Mouse (Mus musculus) CH12.LX (cell line): Measurements from ENCODE around the gene Stk10. TPM values are rescaled to one million over a fixed set of nuclear protein-coding genes. Genes with fewer than 3 reads are reported as not detected.

Source experiments
- DNase-seq: peaks from one replicate; pipeline ENCODE4 v3.0.0-alpha.2; 2013; ENCODE audit errors: extremely low read depth
- H3K27ac ChIP-seq: 2 replicates; pipeline ENCODE4 v1.5.1; 2012; ENCODE audit warnings: low read depth, mild to moderate bottlenecking, control low read depth, moderate library complexity; ENCODE audit not compliant: insufficient read depth
- H3K27me3 ChIP-seq: replicated peaks from 2 replicates; pipeline ENCODE3; 2012; ENCODE audit warnings: inconsistent platforms
- H3K36me3 ChIP-seq, 2 experiments: replicated peaks in 1 of 2; 2 replicates each; pipeline versions ENCODE3 to v1.6.1; 2012; ENCODE audit warnings: inconsistent platforms in 1 of 2, low read length in 1 of 2, mild to moderate bottlenecking in 1 of 2, mixed read lengths in 1 of 2, moderate library complexity in 1 of 2; ENCODE audit not compliant: control insufficient read depth in 1 of 2, insufficient read depth in 1 of 2
- H3K4me1 ChIP-seq, 2 experiments: 2 replicates each; pipeline ENCODE4 v1.6.1; 2012; ENCODE audit warnings: inconsistent platforms in 1 of 2, moderate library complexity in 1 of 2; ENCODE audit not compliant: insufficient read depth in 2 of 2, control insufficient read depth in 1 of 2
- H3K4me2 ChIP-seq: 2 replicates; pipeline ENCODE4 v1.6.1; 2012; ENCODE audit warnings: low read depth, mild to moderate bottlenecking, control low read depth; ENCODE audit not compliant: poor library complexity, insufficient read depth, severe bottlenecking
- H3K4me3 ChIP-seq, 3 experiments: fragments of 150-350 bp in 1 of 3; sonication (generic) in 1 of 3; replicated peaks in 1 of 3; 2 replicates each; pipeline versions ENCODE3 to v1.5.1; 2011 to 2012; ENCODE audit warnings: low read depth in 2 of 3, low read length in 2 of 3, mild to moderate bottlenecking in 2 of 3, moderate library complexity in 2 of 3, control low read depth in 1 of 3, improper control_type of control experiment in 1 of 3, inconsistent platforms in 1 of 3, mixed read lengths in 1 of 3; ENCODE audit not compliant: poor library complexity in 1 of 3
- H3K79me2 ChIP-seq: replicated peaks from 2 replicates; pipeline ENCODE4 v1.6.1; 2012; ENCODE audit warnings: mild to moderate bottlenecking, moderate library complexity; ENCODE audit not compliant: control insufficient read depth, poor library complexity, insufficient read depth, severe bottlenecking; ENCODE audit errors: extremely low read depth
- H3K9ac ChIP-seq: 2 replicates; pipeline ENCODE4 v1.6.1; 2012; ENCODE audit warnings: low read depth, mild to moderate bottlenecking, control low read depth, moderate library complexity; ENCODE audit not compliant: insufficient read depth
- H3K9me3 ChIP-seq: replicated peaks from 2 replicates; pipeline ENCODE3; 2012; ENCODE audit warnings: low read length, inconsistent platforms, mixed read lengths
- BHLHE40 ChIP-seq: IDR thresholded peaks from 2 replicates; pipeline ENCODE4 v1.6.1; 2011; ENCODE audit warnings: mild to moderate bottlenecking, low read depth, low read length, improper control_type of control experiment
- CHD2 ChIP-seq: IDR thresholded peaks from 2 replicates; pipeline ENCODE4 v1.6.1; 2011; ENCODE audit warnings: low read length, improper control_type of control experiment
- EP300 ChIP-seq: IDR thresholded peaks from 2 replicates; pipeline ENCODE4 v1.6.1; 2011; ENCODE audit warnings: low read length, improper control_type of control experiment
- ETS1 ChIP-seq: conservative IDR thresholded peaks from 2 replicates; pipeline ENCODE4 v1.6.1; 2012; ENCODE audit warnings: low read depth, mild to moderate bottlenecking, inconsistent platforms, low read length, improper control_type of control experiment, moderate library complexity
- GABPA ChIP-seq: IDR thresholded peaks from 2 replicates; pipeline ENCODE4 v1.6.1; 2012; ENCODE audit warnings: low read depth, low read length, improper control_type of control experiment, inconsistent platforms; ENCODE audit not compliant: insufficient replicate concordance
- HCFC1 ChIP-seq: IDR thresholded peaks from 2 replicates; pipeline ENCODE4 v1.6.1; 2012; ENCODE audit warnings: low read depth, mild to moderate bottlenecking, inconsistent platforms, low read length, improper control_type of control experiment
- IRF4 ChIP-seq: IDR thresholded peaks from 2 replicates; pipeline ENCODE4 v1.6.1; 2014; ENCODE audit warnings: low read depth, mild to moderate bottlenecking, inconsistent platforms, low read length, improper control_type of control experiment
- JUN ChIP-seq: IDR thresholded peaks from 2 replicates; pipeline ENCODE4 v1.6.1; 2011; ENCODE audit warnings: low read depth, mild to moderate bottlenecking, low read length, improper control_type of control experiment, moderate library complexity; ENCODE audit not compliant: insufficient read depth
- JUND ChIP-seq: conservative IDR thresholded peaks from 2 replicates; pipeline ENCODE4 v1.6.1; 2011; ENCODE audit warnings: low read depth, low read length, improper control_type of control experiment
- MAFK ChIP-seq: IDR thresholded peaks from 2 replicates; pipeline ENCODE4 v1.6.1; 2011; ENCODE audit warnings: low read length, improper control_type of control experiment; ENCODE audit not compliant: insufficient replicate concordance
- MAX ChIP-seq: IDR thresholded peaks from 2 replicates; pipeline ENCODE4 v1.6.1; 2011; ENCODE audit warnings: low read length, improper control_type of control experiment
- MEF2A ChIP-seq: IDR thresholded peaks from 2 replicates; pipeline ENCODE4 v1.6.1; 2014; ENCODE audit warnings: low read depth, mild to moderate bottlenecking, inconsistent platforms, low read length, improper control_type of control experiment, borderline replicate concordance
- MYC ChIP-seq: IDR thresholded peaks from 2 replicates; pipeline ENCODE4 v1.6.1; 2011; ENCODE audit warnings: low read depth, mild to moderate bottlenecking, improper control_type of control experiment, low read length
- NRF1 ChIP-seq: IDR thresholded peaks from 2 replicates; pipeline ENCODE4 v1.6.1; 2014; ENCODE audit warnings: low read depth, mild to moderate bottlenecking, inconsistent platforms, low read length, improper control_type of control experiment, moderate library complexity
- PAX5 ChIP-seq: IDR thresholded peaks from 2 replicates; pipeline ENCODE4 v1.6.1; 2012; ENCODE audit warnings: low read length, inconsistent platforms, mixed read lengths
- RCOR1 ChIP-seq: conservative IDR thresholded peaks from 2 replicates; pipeline ENCODE4 v1.6.1; 2012; ENCODE audit warnings: low read depth, mild to moderate bottlenecking, inconsistent platforms, low read length, improper control_type of control experiment
- SIN3A ChIP-seq: IDR thresholded peaks from 2 replicates; pipeline ENCODE4 v1.6.1; 2012; ENCODE audit warnings: low read length, improper control_type of control experiment, inconsistent platforms
- SMC3 ChIP-seq: IDR thresholded peaks from 2 replicates; pipeline ENCODE4 v1.6.1; 2011; ENCODE audit warnings: low read depth, low read length, improper control_type of control experiment
- TBP ChIP-seq: conservative IDR thresholded peaks from 2 replicates; pipeline ENCODE4 v1.6.1; 2011; ENCODE audit warnings: low read depth, low read length, improper control_type of control experiment
- TCF12 ChIP-seq: IDR thresholded peaks from 2 replicates; pipeline ENCODE4 v1.6.1; 2014; ENCODE audit warnings: low read depth, mild to moderate bottlenecking, inconsistent platforms, low read length, improper control_type of control experiment
- USF1 ChIP-seq: IDR thresholded peaks from 2 replicates; pipeline ENCODE4 v1.6.1; 2014; ENCODE audit warnings: low read depth, mild to moderate bottlenecking, inconsistent platforms, low read length, improper control_type of control experiment
- USF2 ChIP-seq: conservative IDR thresholded peaks from 2 replicates; pipeline ENCODE4 v1.6.1; 2011; ENCODE audit warnings: low read depth, low read length, improper control_type of control experiment
- ZC3H11A ChIP-seq: IDR thresholded peaks from 2 replicates; pipeline ENCODE4 v1.6.1; 2012; ENCODE audit warnings: low read depth, mild to moderate bottlenecking, inconsistent platforms, low read length, improper control_type of control experiment
- ZKSCAN1 ChIP-seq: IDR thresholded peaks from 2 replicates; pipeline ENCODE4 v1.6.1; 2012; ENCODE audit warnings: low read depth, inconsistent platforms, low read length, improper control_type of control experiment, borderline replicate concordance
- ZNF384 ChIP-seq: IDR thresholded peaks from 2 replicates; pipeline ENCODE4 v1.6.1; 2012; ENCODE audit warnings: low read depth, low read length, improper control_type of control experiment, inconsistent platforms
- dilution Hi-C: fragments of 300-500 bp; cut with MboI; formaldehyde crosslinking; loops from 2 replicates; pipeline ENCODE4 v1.14.3; 2020; ENCODE audit warnings: low sequenced_read_pairs; ENCODE audit not compliant: extremely low pct_unique_long_range_greater_than_20kb, extremely low pct_ligation_motif_present
- in situ Hi-C: fragments of 300-500 bp; cut with MboI; formaldehyde crosslinking; loops from 3 replicates; pipeline ENCODE4 v1.14.3; 2019; ENCODE audit warnings: low sequenced_read_pairs, low pct_ligation_motif_present, low pct_unique_long_range_greater_than_20kb, mixed read lengths
- polyA plus RNA-seq: library from polyadenylated mRNA; unstranded; fragments of >175 nt; gene quantifications from 2 replicates; pipeline ENCODE4 v1.2.1, GENCODE M21; 2012; ENCODE audit warnings: low read depth; ENCODE audit not compliant: insufficient read length
- total RNA-seq, 2 experiments: library from RNA; depleted of rRNA; stranded (reverse); fragments of 300-350 nt in 1 of 2; fragments of >200 nt in 1 of 2; gene quantifications; 2 replicates each; pipeline ENCODE4 v1.2.3; 2012 to 2014

Stk10 gene
- total and polyA plus RNA-seq, 3 experiments = 20.0 to 40.3 (median 23.2) TPM

- H3K4me3 ChIP-seq = no peak overlapping the region
- no peak overlapping the region for H3K27ac ChIP-seq
- in situ Hi-C loops = no loop called here
- H3K9ac ChIP-seq = no peak overlapping the region
- no peaks in the 10 kb centered on the region for H3K9me3 ChIP-seq
- dilution Hi-C loops = no loop called here
- no peak overlapping the region for H3K4me2 ChIP-seq
- peaks cover 0 to 68% of the 10 kb centered on the region in 2 experiments for H3K36me3 ChIP-seq
- DNase-seq = peak; percentile 91
- no peaks in the 10 kb centered on the region for H3K79me2 ChIP-seq
- H3K27me3 ChIP-seq = no peaks in the 10 kb centered on the region
- peaks cover 25 to 95% of the 10 kb centered on the region in 2 experiments for H3K4me1 ChIP-seq
- no peak for TF ChIP-seq ZC3H11A
- TF ChIP-seq EP300 = peak; percentile 84
- 0 out of 2 replicates have a peak, but pooled peaks have one; percentile 38 for TF ChIP-seq NRF1
- peak; percentile 59; the same call in 1 of the 2 replicates for TF ChIP-seq SIN3A
- peak; percentile 81; the same call in 1 of the 2 replicates for TF ChIP-seq TCF12
- TF ChIP-seq MYC = 0 out of 2 replicates have a peak, but pooled peaks have one; percentile 16
- TF ChIP-seq USF2 = no peak
- peak; percentile 13; the same call in 1 of the 2 replicates for TF ChIP-seq JUND
- 0 out of 2 replicates have a peak, but pooled peaks have one; percentile 60 for TF ChIP-seq RCOR1
- TF ChIP-seq ETS1 = peak; percentile 97
- peak; percentile 76 for TF ChIP-seq MEF2A
- TF ChIP-seq TBP = no peak
- TF ChIP-seq IRF4 = peak; percentile 61; the same call in 1 of the 2 replicates
- TF ChIP-seq BHLHE40 = peak; percentile 77
Observed at GRCm38 (mm10) chr11:32550102-32550501, 17.0 kb downstream of the Stk10 start.

- dilution Hi-C loops = no loop called here
- Histone ChIP-seq H3K4me2 (no peak overlapping the region), H3K9me3 (no peaks in the 10 kb centered on the region), H3K27ac (no peak overlapping the region), H3K4me3 (no peak overlapping the region), H3K27me3 (no peaks in the 10 kb centered on the region), H3K9ac (no peak overlapping the region), H3K79me2 (no peaks in the 10 kb centered on the region)
- in situ Hi-C loops = no loop called here
- no peak for DNase-seq
- TF ChIP-seq PAX5 (no peak), CHD2 (no peak), SMC3 (no peak), SIN3A (no peak), MAFK (no peak), ZNF384 (no peak), ZKSCAN1 (no peak), MEF2A (no peak), HCFC1 (no peak), GABPA (no peak), EP300 (no peak), MAX (no peak), JUN (no peak), BHLHE40 (no peak), ZC3H11A (no peak), USF1 (no peak)
- TF ChIP-seq, all 38 proteins: peak for 0
- H3K4me1 ChIP-seq = peaks cover 25 to 94% of the 10 kb centered on the region in 2 experiments
- peaks cover 6 to 68% of the 10 kb centered on the region in 2 experiments for H3K36me3 ChIP-seq
Observed at GRCm38 (mm10) chr11:32551056-32551455, 18.0 kb downstream of the Stk10 start.
